Mouse (Mus musculus) heart, adult 2 months (tissue): Measurements from ENCODE around the gene Scn10a.

Experiments
- CTCF ChIP-seq: fragments of 200-600 bp; IDR thresholded peaks from 2 replicates; pipeline ENCODE4 v1.8.1; 2022; ENCODE audit warnings: antibody characterized with exemption, mild to moderate bottlenecking, moderate library complexity
- EP300 ChIP-seq: fragments of 200-500 bp; IDR thresholded peaks from 2 replicates; pipeline ENCODE4 v1.6.1; 2011; ENCODE audit warnings: low read depth, low read length, control low read depth; ENCODE audit not compliant: insufficient read depth
- POLR2A ChIP-seq: fragments of 200-500 bp; IDR thresholded peaks from 2 replicates; pipeline ENCODE4 v1.6.1; 2011; ENCODE audit warnings: mild to moderate bottlenecking, low read depth, low read length, control low read depth; ENCODE audit not compliant: insufficient read depth

GRCm38 (mm10) chr9:119574366-119574765 lies 144.8 kb downstream of the Scn10a start:
- TF ChIP-seq CTCF (no peak), POLR2A (peak; percentile 57; the same call in 1 of the 2 replicates), EP300 (peak; percentile 42; the same call in 1 of the 2 replicates)
